Mouse (Mus musculus) cerebellum, adult 2 months (tissue): ENCODE data around the gene Exoc1. TPM values are rescaled to one million over a fixed set of nuclear protein-coding genes. Genes with fewer than 3 reads are reported as not detected.
A peak's percentile ranks its signal among the peaks of the same experiment; 100 is the strongest.

Experiments
- DNase-seq, 2 experiments: peaks; one replicate each; pipeline ENCODE4 v3.0.0; 2021
- H3K27ac ChIP-seq: fragments of 200-500 bp; 2 replicates; pipeline ENCODE4 v1.5.1; 2012; ENCODE audit warnings: low read length, control low read depth, inconsistent platforms; ENCODE audit not compliant: insufficient read depth
- H3K27me3 ChIP-seq: fragments of 200-500 bp; 2 replicates; pipeline ENCODE4 v1.6.1; 2012; ENCODE audit warnings: inconsistent platforms, mild to moderate bottlenecking, low read length, moderate library complexity; ENCODE audit not compliant: control insufficient read depth, insufficient read depth
- H3K4me1 ChIP-seq: fragments of 200-500 bp; 2 replicates; pipeline ENCODE4 v1.6.1; 2011; ENCODE audit warnings: low read length; ENCODE audit not compliant: control insufficient read depth, insufficient read depth
- H3K4me3 ChIP-seq: fragments of 200-500 bp; replicated peaks from 2 replicates; pipeline ENCODE3; 2011; ENCODE audit warnings: mild to moderate bottlenecking, low read depth, low read length, control low read depth; ENCODE audit not compliant: insufficient read depth
- CTCF ChIP-seq: fragments of 200-500 bp; IDR thresholded peaks from 2 replicates; pipeline ENCODE4 v1.5.1; 2011; ENCODE audit warnings: low read depth, mild to moderate bottlenecking, control low read depth, low read length, moderate library complexity, borderline replicate concordance; ENCODE audit not compliant: insufficient read depth
- POLR2A ChIP-seq: fragments of 200-500 bp; IDR thresholded peaks from 2 replicates; pipeline ENCODE4 v1.6.1; 2011; ENCODE audit warnings: low read length, control low read depth, borderline replicate concordance; ENCODE audit not compliant: insufficient read depth
- WGBS: fragments of 180-500 bp; shearing (Covaris S2); methylation state at CpG from one replicate; pipeline ENCODE4 v1.1.7; 2018; 5-methylcytosine and 5-hydroxymethylcytosine counted together
- polyA plus RNA-seq: library from polyadenylated mRNA; depleted of rRNA; stranded (reverse); fragments of >200 nt; gene quantifications from 2 replicates; pipeline ENCODE4 v1.2.3, GENCODE M21; 2012

The Exoc1 gene
- polyA plus RNA-seq, 1 experiment, result 101 TPM

- WGBS, result 84% methylated on average over 6 of the region's 6 CpGs
- H3K4me1 ChIP-seq, result peaks cover 2% of the 10 kb centered on the region; the same call in 1 of the 2 replicates
- DNase-seq, result no peak
- H3K27ac ChIP-seq, result no peak overlapping the region
- TF ChIP-seq CTCF (no peak), POLR2A (no peak)
- H3K4me3 ChIP-seq, result no peak overlapping the region
- no peaks in the 10 kb centered on the region for H3K27me3 ChIP-seq
Observed at GRCm38 (mm10) chr5:76533186-76533585, 4.1 kb downstream of the Exoc1 start.

GRCm38 (mm10) chr5:76536231-76536630, 7.1 kb downstream of the Exoc1 start:
- H3K4me1 ChIP-seq, result no peaks in the 10 kb centered on the region
- no peak overlapping the region for H3K27ac ChIP-seq
- TF ChIP-seq CTCF (no peak), POLR2A (no peak)
- no peak overlapping the region for H3K4me3 ChIP-seq
- 79% methylated on average over 1 of the region's 1 CpGs for WGBS
- no peaks in the 10 kb centered on the region for H3K27me3 ChIP-seq
- no peak for DNase-seq

- 97% methylated on average over 10 of the region's 10 CpGs for WGBS
- no peak overlapping the region for H3K27ac ChIP-seq
- H3K4me3 ChIP-seq, result no peak overlapping the region
- no peak for DNase-seq
- no peaks in the 10 kb centered on the region for H3K27me3 ChIP-seq
- H3K4me1 ChIP-seq, result no peaks in the 10 kb centered on the region
- no peak for TF ChIP-seq CTCF
- no peak for TF ChIP-seq POLR2A
Observed at GRCm38 (mm10) chr5:76537578-76537977, 8.5 kb downstream of the Exoc1 start.

GRCm38 (mm10) chr5:76540181-76540580, 11.1 kb downstream of the Exoc1 start:
- DNase-seq, result no peak
- Histone ChIP-seq H3K27ac (no peak overlapping the region), H3K4me3 (no peak overlapping the region), H3K27me3 (no peaks in the 10 kb centered on the region), H3K4me1 (no peaks in the 10 kb centered on the region)
- no peak for TF ChIP-seq POLR2A
- 84% methylated on average over 8 of the region's 8 CpGs for WGBS

GRCm38 (mm10) chr5:76540842-76541241, 11.7 kb downstream of the Exoc1 start:
- Histone ChIP-seq H3K4me1 (no peaks in the 10 kb centered on the region), H3K4me3 (no peak overlapping the region), H3K27ac (no peak overlapping the region), H3K27me3 (no peaks in the 10 kb centered on the region)
- DNase-seq, result no peak
- TF ChIP-seq CTCF, result no peak
- no peak for TF ChIP-seq POLR2A

GRCm38 (mm10) chr5:76543200-76543599, 14.1 kb downstream of the Exoc1 start:
- no peak for DNase-seq
- H3K4me3 ChIP-seq, result no peak overlapping the region
- H3K27ac ChIP-seq, result no peak overlapping the region
- no peaks in the 10 kb centered on the region for H3K4me1 ChIP-seq
- no peaks in the 10 kb centered on the region for H3K27me3 ChIP-seq
- TF ChIP-seq POLR2A (no peak), CTCF (no peak)
- WGBS, result 92% methylated on average over 8 of the region's 8 CpGs

- H3K27ac ChIP-seq, result no peak overlapping the region
- 92% methylated on average over 8 of the region's 8 CpGs for WGBS
- no peaks in the 10 kb centered on the region for H3K27me3 ChIP-seq
- no peaks in the 10 kb centered on the region for H3K4me1 ChIP-seq
- TF ChIP-seq CTCF (no peak), POLR2A (no peak)
- H3K4me3 ChIP-seq, result no peak overlapping the region
- no peak for DNase-seq
Observed at GRCm38 (mm10) chr5:76550426-76550825, 21.3 kb downstream of the Exoc1 start.

- Histone ChIP-seq H3K27ac (no peak overlapping the region), H3K4me3 (no peak overlapping the region), H3K27me3 (no peaks in the 10 kb centered on the region), H3K4me1 (no peaks in the 10 kb centered on the region)
- no peak for DNase-seq
- 28% methylated on average over 3 of the region's 3 CpGs for WGBS
- no peak for TF ChIP-seq POLR2A
- TF ChIP-seq CTCF, result peak; percentile 85
Observed at GRCm38 (mm10) chr5:76565321-76565720, 36.2 kb downstream of the Exoc1 start.
